Mouse (Mus musculus) frontal cortex, adult (tissue): ENCODE measurements around the gene Zmiz1.

Source experiments
- ATAC-seq: cut with Nextera tagmentation; 2 replicates; pipeline ENCODE4 v1.9.2; 2017; ENCODE audit warnings: mild to moderate bottlenecking, moderate library complexity, mixed read lengths; ENCODE audit not compliant: low TSS enrichment

The Zmiz1 gene

GRCm38 (mm10) chr14:25686216-25686945 is 227.4 kb downstream of the Zmiz1 start:
- ATAC-seq: no peak

GRCm38 (mm10) chr14:25686983-25687901 is 228.3 kb downstream of the Zmiz1 start:
- ATAC-seq: no peak

GRCm38 (mm10) chr14:25693271-25693887 is 234.4 kb downstream of the Zmiz1 start:
- peak; percentile 39 for ATAC-seq

- ATAC-seq: peak; percentile 88
Measured at GRCm38 (mm10) chr14:25693888-25694568, 235.0 kb downstream of the Zmiz1 start, which contains the start of gene Ppif. Gene Ppif (plus strand): TSS chr14:25694154.

GRCm38 (mm10) chr14:25694569-25694897 is 235.5 kb downstream of the Zmiz1 start:
- no peak for ATAC-seq

GRCm38 (mm10) chr14:25695059-25695458 is 236.1 kb downstream of the Zmiz1 start:
- ATAC-seq: no peak

- no peak for ATAC-seq
Measured at GRCm38 (mm10) chr14:25696356-25696755, 237.4 kb downstream of the Zmiz1 start.

GRCm38 (mm10) chr14:25701986-25702385 is 243.0 kb downstream of the Zmiz1 start:
- peak; percentile 60; the same call in 1 of the 2 replicates for ATAC-seq

GRCm38 (mm10) chr14:25707691-25708181 is 248.8 kb downstream of the Zmiz1 start:
- peak; percentile 42; the same call in 1 of the 2 replicates for ATAC-seq

GRCm38 (mm10) chr14:25708451-25708850 is 249.5 kb downstream of the Zmiz1 start:
- ATAC-seq: no peak

- no peak for ATAC-seq
Measured at GRCm38 (mm10) chr14:25708917-25709316, 249.9 kb downstream of the Zmiz1 start.

GRCm38 (mm10) chr14:25710073-25710472 is 251.1 kb downstream of the Zmiz1 start:
- no peak for ATAC-seq

GRCm38 (mm10) chr14:25710681-25711080 is 251.7 kb downstream of the Zmiz1 start:
- no peak for ATAC-seq

GRCm38 (mm10) chr14:25711177-25711576 is 252.2 kb downstream of the Zmiz1 start:
- ATAC-seq: no peak

GRCm38 (mm10) chr14:25711602-25712001 is 252.6 kb downstream of the Zmiz1 start:
- no peak for ATAC-seq

- peak; percentile 72 for ATAC-seq
Measured at GRCm38 (mm10) chr14:25713443-25713842, 254.5 kb downstream of the Zmiz1 start.
